Mouse (Mus musculus): ENCODE measurements around the gene Pkp2.
A peak's percentile ranks its signal among the peaks of the same experiment; 100 is the strongest.

The Pkp2 gene

GRCm38 (mm10) chr16:16261481-16261880 lies 48.4 kb downstream of the Pkp2 start:
- no peak for DNase-seq (ENCODE audit: low read depth)

GRCm38 (mm10) chr16:16262436-16262835 lies 49.3 kb downstream of the Pkp2 start:
- no peak for DNase-seq (ENCODE audit: low read depth)

GRCm38 (mm10) chr16:16272978-16273377 lies 59.9 kb downstream of the Pkp2 start:
- DNase-seq (ENCODE audit: low read depth): no peak

- no peak for DNase-seq (ENCODE audit: low read depth)
These were observed 60.6 kb downstream of the Pkp2 start for GRCm38 (mm10) chr16:16273752-16274151.

- peak; percentile 93 for DNase-seq (ENCODE audit: low read depth)
These were observed 89.4 kb downstream of the Pkp2 start, which contains the start of gene Yars2 for GRCm38 (mm10) chr16:16302369-16303137. TSS of gene Yars2 (plus strand) at chr16:16302965.

GRCm38 (mm10) chr16:16303138-16303827 lies 90.2 kb downstream of the Pkp2 start:
- peak; percentile 61 for DNase-seq (ENCODE audit: low read depth)

- DNase-seq (ENCODE audit: low read depth): peak; percentile 40
These were observed 90.8 kb downstream of the Pkp2 start for GRCm38 (mm10) chr16:16303888-16304287.

GRCm38 (mm10) chr16:16311319-16311718 lies 98.2 kb downstream of the Pkp2 start:
- no peak for DNase-seq (ENCODE audit: low read depth)

All from induced T-regulatory cell, adult 2 months (primary cell).